Mouse (Mus musculus): ENCODE data around the gene Tmem91.

- TF ChIP-seq CTCF (conservative IDR thresholded peaks at IDR 0.05; ENCODE audit: low read length) (no peak), POU5F1 (IDR thresholded peaks at IDR 0.05; ENCODE audit: borderline replicate concordance, low read length) (no peak)
Observed at GRCm38 (mm10) chr7:25683474-25684180, 8.7 kb upstream of the Tmem91 start.
